Mouse (Mus musculus) B cell, adult 2 months (primary cell): ENCODE measurements around the gene Tfeb.

Source experiments
- DNase-seq, 2 experiments: peaks; one replicate each; pipeline ENCODE4 v3.0.0; 2022

Gene Tfeb

GRCm38 (mm10) chr17:47792098-47792863 lies 55.5 kb downstream of the Tfeb start:
- DNase-seq, result peak; percentile 79 to 81

- DNase-seq, result peak; percentile 90 to 91
Measured at GRCm38 (mm10) chr17:47793377-47793776, 56.5 kb downstream of the Tfeb start.

GRCm38 (mm10) chr17:47795446-47795845 lies 58.6 kb downstream of the Tfeb start:
- peak; percentile 79 to 80 for DNase-seq

DNA sequence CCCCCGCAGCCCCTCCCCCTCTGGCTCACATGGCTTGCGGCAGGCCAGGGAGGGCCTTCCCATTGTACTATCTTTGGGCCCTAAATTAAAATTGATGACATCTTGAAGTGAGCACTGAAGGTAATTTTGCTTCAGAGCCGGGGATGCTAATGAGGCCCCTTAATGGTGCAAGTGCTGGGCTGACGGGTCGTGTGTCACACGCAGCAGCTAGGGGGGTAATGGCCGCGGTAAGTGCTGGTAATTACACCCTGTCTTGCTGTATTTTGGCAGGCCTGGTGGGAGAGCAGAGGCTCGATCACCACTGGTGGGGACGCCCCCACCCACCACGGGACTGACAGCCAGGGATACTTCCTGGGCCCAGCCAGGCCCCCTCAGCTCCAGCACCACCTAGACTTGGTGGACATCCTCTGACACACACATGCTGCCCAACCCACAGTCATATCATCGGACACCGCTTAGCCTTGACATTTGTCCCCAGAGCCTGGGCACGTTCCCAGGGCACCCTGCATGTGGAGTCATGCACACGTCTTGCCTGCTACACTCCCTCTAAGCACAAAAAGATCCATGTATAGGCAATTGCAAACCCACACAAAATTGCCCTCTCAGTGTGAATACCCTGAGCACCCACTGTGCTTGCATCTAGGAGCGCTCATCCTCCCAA lies 59.5 kb downstream of the Tfeb start:
- no peak for DNase-seq

- DNase-seq, result peak; percentile 48 to 49
Measured at GRCm38 (mm10) chr17:47796968-47797367, 60.1 kb downstream of the Tfeb start.

DNA sequence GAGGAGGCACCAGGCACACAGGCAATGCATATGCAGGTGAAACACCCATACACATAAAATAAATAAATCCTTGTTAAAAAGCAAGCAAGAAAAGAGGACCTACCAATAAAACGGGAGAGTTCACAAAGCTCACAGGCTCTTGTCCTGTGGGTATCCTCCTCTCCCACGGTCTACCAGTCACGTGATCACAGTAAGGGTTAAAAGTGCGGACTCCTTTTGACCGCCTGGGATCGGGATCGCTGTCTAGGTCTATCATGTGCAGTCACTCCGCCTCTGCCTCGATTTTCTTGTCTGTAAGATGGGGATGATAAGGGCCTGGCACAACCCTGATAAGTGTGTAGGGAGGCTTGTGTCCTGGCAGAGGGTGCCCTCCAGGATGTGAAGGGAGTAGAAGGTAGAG lies 60.6 kb downstream of the Tfeb start:
- no peak for DNase-seq

DNA sequence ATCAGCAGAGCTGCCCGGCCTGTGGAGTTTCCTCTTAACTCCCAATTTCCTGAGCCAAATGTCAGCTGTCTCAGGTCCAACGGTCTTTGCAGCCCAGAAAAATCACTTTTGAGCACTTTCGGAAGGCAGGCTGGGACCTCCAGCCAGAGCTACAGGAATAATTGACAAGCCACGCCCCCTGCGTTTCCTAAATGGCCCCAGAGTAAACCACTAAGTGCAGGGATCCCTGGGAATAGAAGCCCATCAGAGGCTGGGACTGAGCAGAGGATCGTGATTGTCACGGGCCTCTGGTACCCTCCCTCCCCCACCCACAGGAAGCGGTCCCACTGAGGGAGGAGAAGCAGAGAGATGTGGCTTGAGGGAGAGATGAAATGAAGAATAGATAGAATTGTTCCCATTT lies 66.0 kb downstream of the Tfeb start:
- DNase-seq, result no peak

DNA sequence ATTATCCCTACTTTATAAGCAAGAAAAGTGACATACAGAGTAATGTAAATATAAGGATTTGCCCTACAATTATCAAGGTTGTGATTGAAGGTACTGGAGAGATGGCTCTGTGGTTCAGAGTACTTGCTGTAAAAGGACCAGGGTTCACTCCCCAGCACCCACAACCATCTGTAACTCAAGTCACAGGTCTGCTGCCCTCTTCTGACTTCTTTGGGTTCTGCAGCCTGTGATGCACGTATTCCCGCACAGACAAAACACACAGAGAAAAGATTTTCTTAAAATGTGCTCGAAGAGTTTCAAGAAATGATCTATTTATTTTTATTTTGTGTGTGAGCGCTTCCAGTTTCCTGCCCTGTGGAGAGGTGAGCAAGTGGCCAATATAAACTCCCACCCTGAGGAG lies 66.8 kb downstream of the Tfeb start:
- DNase-seq, result no peak

DNA sequence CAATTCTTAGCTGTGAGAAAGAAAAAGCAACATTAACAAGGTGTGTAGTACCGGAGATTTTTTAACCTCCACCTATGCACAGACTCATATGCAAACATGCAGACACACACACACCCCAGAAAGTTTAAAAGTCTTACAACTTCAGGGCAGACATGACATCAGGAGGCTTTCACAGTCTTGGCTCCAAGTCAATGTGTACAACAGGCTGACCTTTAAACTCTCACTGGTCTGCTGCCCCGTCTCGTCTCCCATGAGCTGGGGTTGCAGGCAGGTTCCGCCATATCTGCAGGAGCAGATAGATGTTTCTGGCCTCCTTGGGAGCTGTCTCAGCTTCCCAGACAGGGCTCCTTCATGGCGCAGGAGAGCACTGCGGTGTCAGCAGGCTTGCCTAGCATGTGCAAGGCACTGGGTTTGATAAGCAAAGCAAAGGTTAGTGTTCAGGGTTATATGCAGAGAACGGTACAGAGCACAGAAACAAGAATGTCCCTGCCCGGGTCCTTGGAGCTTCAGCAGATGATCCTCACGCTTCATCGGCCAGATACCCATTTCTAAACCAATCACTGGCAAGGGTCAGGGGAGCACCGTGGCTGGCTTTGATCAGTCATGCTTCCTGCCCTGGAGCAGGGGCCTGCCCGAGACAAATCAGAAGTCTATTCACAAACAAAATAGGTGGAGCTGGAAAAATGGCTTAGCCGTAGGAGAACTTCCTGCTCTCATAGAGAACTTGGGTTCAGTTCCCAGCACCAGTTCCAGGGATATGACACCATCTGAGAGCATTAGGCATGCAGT lies 68.4 kb downstream of the Tfeb start:
- no peak for DNase-seq

GRCm38 (mm10) chr17:47806230-47806629 lies 69.4 kb downstream of the Tfeb start:
- DNase-seq, result no peak

DNA sequence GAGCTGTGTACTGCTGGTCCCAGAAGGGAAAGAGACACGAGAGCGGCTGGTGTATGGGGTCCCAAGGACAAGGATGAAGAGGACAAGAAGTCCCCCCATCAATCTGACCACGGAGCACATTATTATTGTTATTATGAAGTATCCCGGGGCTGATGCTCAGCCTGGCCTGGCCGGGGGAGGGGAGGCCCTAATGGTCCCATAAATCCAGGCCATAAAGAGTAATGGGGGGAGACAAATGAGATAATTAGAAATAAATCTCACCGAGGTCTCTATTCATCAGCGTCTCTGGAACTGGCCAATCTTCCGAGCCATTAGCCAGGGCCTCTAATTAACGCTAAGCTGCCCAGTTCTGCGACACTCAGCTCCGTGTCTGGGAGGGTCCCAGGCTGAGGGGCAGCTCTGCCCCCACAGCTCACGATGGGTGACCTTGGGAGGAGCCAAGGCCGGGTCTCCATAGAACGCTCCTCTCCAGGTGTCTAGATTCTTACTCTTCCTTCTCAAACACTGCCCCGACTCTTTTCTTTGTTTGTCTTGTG lies 74.5 kb downstream of the Tfeb start:
- DNase-seq, result no peak

GRCm38 (mm10) chr17:47812200-47812599 lies 75.4 kb downstream of the Tfeb start:
- DNase-seq, result no peak

- DNase-seq, result no peak
Measured at GRCm38 (mm10) chr17:47813616-47814015, 76.8 kb downstream of the Tfeb start.

GRCm38 (mm10) chr17:47814496-47814895 lies 77.7 kb downstream of the Tfeb start:
- no peak for DNase-seq

- DNase-seq, result no peak
Measured at GRCm38 (mm10) chr17:47815446-47815845, 78.6 kb downstream of the Tfeb start.

- no peak for DNase-seq
Measured at GRCm38 (mm10) chr17:47818038-47818725, 81.4 kb downstream of the Tfeb start.

DNA sequence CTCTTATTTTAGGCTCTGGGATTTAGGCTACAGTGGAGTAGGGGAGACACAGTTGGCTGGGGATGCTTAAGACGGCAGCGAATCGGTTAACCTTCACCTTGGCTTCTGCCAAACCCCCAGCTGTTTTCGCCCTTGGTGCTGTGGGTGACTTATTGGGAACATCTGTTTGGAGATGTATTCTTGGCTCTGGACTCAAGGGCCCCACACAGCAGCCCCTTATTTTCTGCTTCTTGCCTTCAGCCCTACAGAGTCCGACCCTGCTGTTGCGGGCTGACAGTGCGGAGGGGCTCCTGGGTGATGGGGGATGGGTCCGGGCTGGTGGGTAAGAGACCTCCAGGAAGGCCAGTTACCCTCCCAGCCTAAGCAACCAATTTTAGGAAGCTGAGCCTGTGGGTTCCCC lies 84.5 kb downstream of the Tfeb start:
- DNase-seq, result no peak

DNA sequence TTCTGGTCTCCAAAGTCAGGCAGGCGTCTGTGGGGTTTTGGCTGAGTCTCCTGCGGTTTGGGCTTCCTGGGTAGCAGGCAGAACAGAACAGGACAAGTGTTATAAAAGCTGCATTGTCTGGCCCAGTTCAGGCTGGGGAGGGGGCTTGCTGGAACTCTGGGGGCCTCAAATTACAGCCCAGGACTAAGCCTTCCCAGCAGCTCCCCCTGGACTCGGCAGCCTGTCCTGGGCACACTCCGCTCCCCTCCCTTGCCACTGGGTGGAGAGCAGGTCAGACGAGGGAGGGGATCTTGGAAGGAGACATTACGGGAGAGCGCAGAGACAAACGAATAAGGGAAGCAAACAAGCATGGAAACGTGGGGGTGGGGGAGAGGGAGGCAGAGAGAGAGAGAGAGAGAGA lies 94.3 kb downstream of the Tfeb start:
- DNase-seq, result no peak

GRCm38 (mm10) chr17:47831772-47832171 lies 94.9 kb downstream of the Tfeb start:
- no peak for DNase-seq

DNA sequence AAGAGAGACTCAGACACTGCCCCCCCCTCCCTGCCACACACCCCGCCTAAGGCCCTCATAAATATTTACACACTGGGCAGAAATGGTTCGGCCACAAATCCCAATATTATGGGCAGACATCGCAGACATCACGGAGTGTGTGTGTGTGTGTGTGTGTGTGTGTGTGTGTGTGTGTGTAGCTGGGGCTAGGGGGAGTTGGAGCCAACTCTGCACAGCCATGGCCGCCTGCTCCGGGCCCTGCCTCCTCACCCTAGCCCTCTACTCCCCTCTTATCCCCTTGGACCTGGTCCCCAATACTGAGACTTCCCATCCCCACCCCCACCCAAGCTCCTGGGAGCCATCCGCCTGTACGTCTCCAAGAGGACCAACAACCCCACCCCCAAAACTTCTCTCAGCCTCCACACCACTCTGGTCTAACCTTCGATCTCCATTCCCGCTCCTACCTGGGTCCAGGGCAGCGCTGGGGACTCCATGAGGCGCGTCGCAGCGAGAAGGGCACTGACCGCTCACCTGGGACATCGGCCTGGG lies 95.7 kb downstream of the Tfeb start:
- no peak for DNase-seq

DNA sequence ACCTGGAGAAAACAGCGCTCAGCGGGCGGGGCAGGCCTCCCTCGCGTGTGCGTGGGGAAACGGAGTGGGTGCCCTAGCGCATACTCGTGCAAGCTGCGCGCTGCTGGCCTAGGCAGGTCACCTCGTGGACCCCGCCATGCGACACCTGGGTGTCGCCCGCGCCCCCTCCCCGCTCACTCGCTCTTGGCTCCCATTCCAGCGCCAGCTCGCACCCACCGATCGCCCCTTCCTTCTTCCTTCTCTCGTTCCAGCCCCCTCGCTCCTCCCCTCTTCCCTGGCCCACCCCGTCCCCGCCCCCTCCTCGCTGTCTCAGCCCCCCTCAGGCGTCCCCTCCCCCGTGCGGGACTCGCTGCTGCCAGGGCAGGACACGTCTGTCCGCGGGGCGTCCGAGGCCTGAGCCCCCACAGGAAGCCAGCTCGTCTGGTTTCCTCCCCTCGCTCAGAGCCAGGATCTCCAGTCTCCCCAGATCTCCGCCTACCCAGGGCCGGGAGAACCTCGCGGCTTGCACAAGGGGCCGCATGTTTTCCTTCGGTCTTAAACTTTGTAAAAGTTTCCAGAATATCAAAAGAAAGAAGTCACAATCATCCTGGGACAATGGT lies 96.3 kb downstream of the Tfeb start:
- DNase-seq, result no peak
